Mouse (Mus musculus) MEL (cell line): ENCODE measurements around the gene Myo7a.

Source experiments
- BHLHE40 ChIP-seq: IDR thresholded peaks from 2 replicates; pipeline ENCODE4 v1.6.1; 2012; ENCODE audit warnings: low read depth, mild to moderate bottlenecking, inconsistent platforms, low read length, improper control_type of control experiment, borderline replicate concordance
- CHD2 ChIP-seq: IDR thresholded peaks from 2 replicates; pipeline ENCODE4 v1.6.1; 2011; ENCODE audit warnings: low read length, improper control_type of control experiment
- CTCF ChIP-seq, 3 experiments: IDR thresholded peaks in 2 of 3; conservative IDR thresholded peaks in 1 of 3; 2 replicates each; pipeline ENCODE4 v1.5.1; 2011 to 2012; ENCODE audit warnings: low read length in 3 of 3, low read depth in 2 of 3, mild to moderate bottlenecking in 2 of 3, improper control_type of control experiment in 1 of 3, inconsistent platforms in 1 of 3, mixed read lengths in 1 of 3, moderate library complexity in 1 of 3; ENCODE audit not compliant: control insufficient read depth in 1 of 3, insufficient read depth in 1 of 3, poor library complexity in 1 of 3, severe bottlenecking in 1 of 3
- E2F4 ChIP-seq: IDR thresholded peaks from 2 replicates; pipeline ENCODE4 v1.6.1; 2011; ENCODE audit warnings: low read depth, low read length, improper control_type of control experiment, borderline replicate concordance
- EP300 ChIP-seq, 2 experiments: IDR thresholded peaks; 2 replicates each; pipeline ENCODE4 v1.6.1; 2011; ENCODE audit warnings: improper control_type of control experiment in 2 of 2, low read length in 2 of 2, low read depth in 1 of 2, mild to moderate bottlenecking in 1 of 2
- GABPA ChIP-seq: IDR thresholded peaks from 2 replicates; pipeline ENCODE4 v1.6.1; 2012; ENCODE audit warnings: low read depth, mild to moderate bottlenecking, inconsistent platforms, low read length, improper control_type of control experiment, moderate library complexity
- HCFC1 ChIP-seq: IDR thresholded peaks from 2 replicates; pipeline ENCODE4 v1.6.1; 2012; ENCODE audit warnings: low read depth, mild to moderate bottlenecking, inconsistent platforms, low read length, improper control_type of control experiment, moderate library complexity
- JUND ChIP-seq: IDR thresholded peaks from 2 replicates; pipeline ENCODE4 v1.6.1; 2011; ENCODE audit warnings: low read depth, mild to moderate bottlenecking, improper control_type of control experiment, low read length
- POLR2A ChIP-seq, 2 experiments: IDR thresholded peaks; 2 replicates each; pipeline ENCODE4 v1.6.1; 2011 to 2012; ENCODE audit warnings: low read length in 2 of 2, mild to moderate bottlenecking in 2 of 2, control low read depth in 1 of 2, improper control_type of control experiment in 1 of 2, low read depth in 1 of 2, moderate library complexity in 1 of 2; ENCODE audit not compliant: control insufficient read depth in 1 of 2, insufficient read depth in 1 of 2, poor library complexity in 1 of 2
- POLR2AphosphoS5 ChIP-seq: IDR thresholded peaks from 2 replicates; pipeline ENCODE4 v1.6.1; 2012; ENCODE audit warnings: low read depth, borderline replicate concordance, mild to moderate bottlenecking, inconsistent platforms, low read length, moderate library complexity, mixed read lengths
- RAD21 ChIP-seq: IDR thresholded peaks from 2 replicates; pipeline ENCODE4 v1.6.1; 2011; ENCODE audit warnings: mild to moderate bottlenecking, low read depth, low read length, improper control_type of control experiment
- RCOR1 ChIP-seq: IDR thresholded peaks from 2 replicates; pipeline ENCODE4 v1.6.1; 2012; ENCODE audit warnings: low read depth, mild to moderate bottlenecking, inconsistent platforms, low read length, improper control_type of control experiment
- TCF12 ChIP-seq: IDR thresholded peaks from 2 replicates; pipeline ENCODE4 v1.6.1; 2014; ENCODE audit warnings: low read depth, mild to moderate bottlenecking, inconsistent platforms, low read length, improper control_type of control experiment, moderate library complexity
- USF1 ChIP-seq: IDR thresholded peaks from 2 replicates; pipeline ENCODE4 v1.6.1; 2014; ENCODE audit warnings: low read depth, mild to moderate bottlenecking, inconsistent platforms, low read length, improper control_type of control experiment, moderate library complexity

DNA sequence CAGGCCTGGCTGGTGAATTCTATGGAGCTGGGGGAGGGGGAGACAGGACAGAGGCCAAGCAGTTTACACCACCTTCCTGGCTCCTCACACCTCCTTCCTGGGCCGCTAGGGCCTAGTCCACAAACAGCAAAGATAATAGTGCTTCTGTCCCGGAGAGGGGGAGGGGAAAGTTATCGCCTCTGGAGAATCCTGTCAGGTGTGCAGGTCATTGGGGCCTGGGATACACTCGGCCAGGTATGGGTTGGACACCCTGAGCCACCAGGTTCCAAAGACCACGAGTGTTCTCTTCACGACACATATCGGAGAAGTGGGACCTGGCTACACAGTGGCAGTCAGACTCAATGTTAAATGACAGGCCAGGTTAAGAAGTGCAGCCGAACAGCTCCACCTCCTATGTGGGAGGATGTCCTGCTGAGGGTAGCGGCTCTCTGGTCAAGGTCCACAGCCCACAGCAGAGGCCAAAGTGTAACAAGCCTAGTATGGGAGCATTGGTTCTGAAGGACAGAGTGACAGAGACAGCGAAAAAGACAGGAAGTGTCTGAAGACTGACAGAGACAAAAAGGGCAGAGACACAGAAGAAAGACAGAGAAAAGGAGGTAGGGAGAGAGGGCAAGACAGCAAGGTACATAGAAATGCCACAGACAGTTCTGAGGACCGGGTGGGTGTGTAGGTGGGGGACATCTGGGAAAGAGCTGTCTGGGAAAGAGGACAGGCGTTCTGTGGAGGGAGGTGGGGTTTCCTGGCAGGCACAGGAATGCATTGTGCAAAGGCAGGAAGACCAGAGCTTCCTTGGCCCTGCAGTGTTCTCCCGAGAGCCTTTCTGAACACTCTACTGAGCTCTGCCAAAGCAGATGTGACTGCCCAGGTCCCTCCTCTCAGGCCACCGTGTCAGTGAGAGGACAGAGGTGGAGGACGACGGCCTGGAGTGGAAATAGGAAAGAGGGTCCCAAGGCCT is 14.6 kb downstream of the Myo7a start:
- TF ChIP-seq CTCF (IDR thresholded peaks at IDR 0.05 in 2 of 3, conservative IDR thresholded peaks at IDR 0.05 in 1 of 3; ENCODE audit: control insufficient read depth in 1 of 3, insufficient read depth in 1 of 3, low read depth in 2 of 3, low read length in 3 of 3, poor library complexity in 1 of 3, severe bottlenecking in 1 of 3) (no peak), USF1 (no peak), RCOR1 (no peak), POLR2AphosphoS5 (no peak), POLR2A (IDR thresholded peaks at IDR 0.05; ENCODE audit: control insufficient read depth in 1 of 2, insufficient read depth in 1 of 2, low read depth in 1 of 2, low read length in 2 of 2, poor library complexity in 1 of 2) (no peak), E2F4 (no peak), EP300 (IDR thresholded peaks at IDR 0.05; ENCODE audit: low read depth in 1 of 2, low read length in 2 of 2) (no peak), JUND (no peak), BHLHE40 (no peak), RAD21 (no peak), HCFC1 (no peak), CHD2 (no peak), GABPA (no peak), TCF12 (no peak)
